Mouse (Mus musculus): ENCODE results near the gene Zbp1. TPM values are rescaled to one million over a fixed set of nuclear protein-coding genes. Genes with fewer than 3 reads are reported as not detected.

Gene Zbp1
- total and polyA plus RNA-seq, 3 experiments, result 0.47 to 1.2 (median 0.91) TPM

DNA sequence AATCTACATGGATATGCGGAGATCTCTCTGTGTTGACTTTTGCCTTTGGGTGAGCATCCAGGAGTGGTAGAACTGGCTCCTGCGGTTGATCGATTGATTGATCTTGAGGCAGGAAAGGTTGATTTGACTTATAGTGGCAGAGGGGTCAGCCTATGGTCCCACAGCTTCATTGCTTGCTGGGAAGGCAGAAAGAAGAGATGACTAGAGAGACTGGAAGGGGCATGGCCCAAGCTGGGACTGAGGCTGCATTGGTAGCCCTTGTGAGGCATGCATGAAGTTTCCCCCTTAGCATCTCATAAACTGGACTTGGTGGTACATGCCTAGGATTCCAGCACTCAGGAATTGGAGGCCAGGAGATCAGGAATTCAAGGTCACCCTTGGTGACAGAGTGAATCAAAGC lies 11.7 kb downstream of the Zbp1 start:
- H3K36me3 ChIP-seq (ENCODE audit: control insufficient read depth, insufficient read depth, low read length), result no peaks in the 10 kb centered on the region
- no peak overlapping the region for H3K9ac ChIP-seq (ENCODE audit: low read depth, low read length)
- no peak for DNase-seq
- no peaks in the 10 kb centered on the region for H3K4me1 ChIP-seq (ENCODE audit: control insufficient read depth, insufficient read depth, low read length)
- 98% methylated on average over 3 of the region's 3 CpGs for WGBS
- no peaks in the 10 kb centered on the region for H3K27me3 ChIP-seq (ENCODE audit: control insufficient read depth, insufficient read depth, low read length)
- intact Hi-C loops (cut with DNase I), result no loop called here
- no peaks in the 10 kb centered on the region for H3K79me2 ChIP-seq (replicated peaks; ENCODE audit: control insufficient read depth, insufficient read depth, low read length)
- TF ChIP-seq EP300 (IDR thresholded peaks at IDR 0.05; ENCODE audit: insufficient read depth, low read depth, low read length) (no peak), CTCF (IDR thresholded peaks at IDR 0.05) (no peak), POLR2A (IDR thresholded peaks at IDR 0.05; ENCODE audit: insufficient read depth, low read depth, low read length) (no peak)
- H3K27ac ChIP-seq, result no peak overlapping the region
- no peak overlapping the region for H3K4me3 ChIP-seq

DNA sequence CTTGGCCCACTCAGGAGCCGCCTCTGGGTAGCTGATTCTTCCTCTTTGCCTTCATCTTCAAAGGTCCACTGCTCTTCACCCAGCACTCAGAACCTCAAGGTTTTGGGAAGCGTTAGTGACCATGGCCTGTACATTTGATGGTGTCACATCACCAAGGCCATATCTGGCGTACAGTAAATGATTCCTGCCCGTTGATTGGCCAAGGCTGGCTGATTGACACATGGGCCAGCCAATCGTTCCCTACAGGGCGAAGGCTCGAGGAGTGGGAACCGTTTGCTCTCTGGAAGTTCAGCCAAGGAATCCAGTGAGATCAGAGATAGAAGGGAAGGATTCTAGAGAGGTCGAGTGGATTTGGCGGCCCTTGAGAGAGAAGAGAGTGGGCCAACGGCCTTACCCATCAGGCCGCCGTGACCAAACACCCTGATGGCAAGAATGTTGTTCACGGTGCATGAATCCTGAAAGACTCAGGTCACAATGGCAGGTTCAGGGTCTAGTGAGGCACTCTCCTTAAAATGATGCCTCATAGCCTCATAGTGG lies 13.1 kb downstream of the Zbp1 start:
- TF ChIP-seq EP300 (IDR thresholded peaks at IDR 0.05; ENCODE audit: insufficient read depth, low read depth, low read length), result no peak
- TF ChIP-seq POLR2A (IDR thresholded peaks at IDR 0.05; ENCODE audit: insufficient read depth, low read depth, low read length), result no peak
- TF ChIP-seq CTCF (IDR thresholded peaks at IDR 0.05), result no peak
- no peaks in the 10 kb centered on the region for H3K79me2 ChIP-seq (replicated peaks; ENCODE audit: control insufficient read depth, insufficient read depth, low read length)
- DNase-seq, result no peak
- 90% methylated on average over 14 of the region's 14 CpGs for WGBS
- H3K4me1 ChIP-seq (ENCODE audit: control insufficient read depth, insufficient read depth, low read length), result no peaks in the 10 kb centered on the region
- H3K4me3 ChIP-seq, result no peak overlapping the region
- intact Hi-C loops (cut with DNase I), result no loop called here
- H3K27ac ChIP-seq, result no peak overlapping the region
- no peaks in the 10 kb centered on the region for H3K27me3 ChIP-seq (ENCODE audit: control insufficient read depth, insufficient read depth, low read length)
- H3K9ac ChIP-seq (ENCODE audit: low read depth, low read length), result no peak overlapping the region
- no peaks in the 10 kb centered on the region for H3K36me3 ChIP-seq (ENCODE audit: control insufficient read depth, insufficient read depth, low read length)

- Histone ChIP-seq H3K4me1 (ENCODE audit: control insufficient read depth, insufficient read depth, low read length) (no peaks in the 10 kb centered on the region), H3K27ac (no peak overlapping the region), H3K36me3 (ENCODE audit: control insufficient read depth, insufficient read depth, low read length) (no peaks in the 10 kb centered on the region), H3K4me3 (no peak overlapping the region), H3K79me2 (replicated peaks; ENCODE audit: control insufficient read depth, insufficient read depth, low read length) (no peaks in the 10 kb centered on the region), H3K27me3 (ENCODE audit: control insufficient read depth, insufficient read depth, low read length) (no peaks in the 10 kb centered on the region), H3K9ac (ENCODE audit: low read depth, low read length) (no peak overlapping the region)
- TF ChIP-seq POLR2A (IDR thresholded peaks at IDR 0.05; ENCODE audit: insufficient read depth, low read depth, low read length), result no peak
- 68% methylated on average over 4 of the region's 4 CpGs for WGBS
- intact Hi-C loops (cut with DNase I), result no loop called here
- no peak for DNase-seq
Measured at GRCm38 (mm10) chr2:173204671-173205070, 14.1 kb downstream of the Zbp1 start.

DNA sequence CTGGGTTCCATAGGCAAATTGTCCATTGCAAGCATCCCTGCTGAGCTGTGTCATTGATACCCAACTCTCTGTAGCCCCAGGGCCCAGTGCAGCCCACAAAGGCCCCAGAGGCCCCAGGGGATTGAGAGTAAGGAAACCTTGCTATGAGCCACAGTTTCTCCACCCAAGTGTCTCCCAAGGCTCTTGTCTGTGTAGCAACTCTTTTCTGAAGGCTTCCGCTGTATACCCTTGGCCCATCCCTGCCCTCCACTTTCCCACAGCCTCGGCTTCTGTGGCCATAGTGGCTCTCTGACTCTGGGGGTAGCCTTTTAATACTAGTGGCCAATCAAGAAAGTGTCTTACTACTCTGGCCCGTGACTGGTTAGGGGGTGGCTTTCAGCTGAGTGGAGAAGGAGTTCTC lies 15.0 kb downstream of the Zbp1 start:
- Histone ChIP-seq H3K4me1 (ENCODE audit: control insufficient read depth, insufficient read depth, low read length) (no peaks in the 10 kb centered on the region), H3K79me2 (replicated peaks; ENCODE audit: control insufficient read depth, insufficient read depth, low read length) (no peaks in the 10 kb centered on the region), H3K27ac (no peak overlapping the region), H3K27me3 (ENCODE audit: control insufficient read depth, insufficient read depth, low read length) (no peaks in the 10 kb centered on the region), H3K4me3 (no peak overlapping the region), H3K9ac (ENCODE audit: low read depth, low read length) (no peak overlapping the region), H3K36me3 (ENCODE audit: control insufficient read depth, insufficient read depth, low read length) (no peaks in the 10 kb centered on the region)
- intact Hi-C loops (cut with DNase I), result no loop called here
- TF ChIP-seq EP300 (IDR thresholded peaks at IDR 0.05; ENCODE audit: insufficient read depth, low read depth, low read length) (no peak), POLR2A (IDR thresholded peaks at IDR 0.05; ENCODE audit: insufficient read depth, low read depth, low read length) (no peak), CTCF (IDR thresholded peaks at IDR 0.05) (no peak)
- WGBS, result 78% methylated on average over 3 of the region's 3 CpGs
- DNase-seq, result peak in 1 of 2 experiments; percentile 10

GRCm38 (mm10) chr2:173202924-173203689 lies 15.6 kb downstream of the Zbp1 start:
- no peaks in the 10 kb centered on the region for H3K27me3 ChIP-seq (ENCODE audit: control insufficient read depth, insufficient read depth, low read length)
- no peaks in the 10 kb centered on the region for H3K36me3 ChIP-seq (ENCODE audit: control insufficient read depth, insufficient read depth, low read length)
- DNase-seq, result no peak
- no peak overlapping the region for H3K27ac ChIP-seq
- H3K79me2 ChIP-seq (replicated peaks; ENCODE audit: control insufficient read depth, insufficient read depth, low read length), result no peaks in the 10 kb centered on the region
- no peaks in the 10 kb centered on the region for H3K4me1 ChIP-seq (ENCODE audit: control insufficient read depth, insufficient read depth, low read length)
- no peak overlapping the region for H3K4me3 ChIP-seq
- no peak overlapping the region for H3K9ac ChIP-seq (ENCODE audit: low read depth, low read length)
- intact Hi-C loops (cut with DNase I), result no loop called here
- TF ChIP-seq CTCF (IDR thresholded peaks at IDR 0.05) (no peak), EP300 (IDR thresholded peaks at IDR 0.05; ENCODE audit: insufficient read depth, low read depth, low read length) (no peak), POLR2A (IDR thresholded peaks at IDR 0.05; ENCODE audit: insufficient read depth, low read depth, low read length) (no peak)
- WGBS, result 90% methylated on average over 19 of the region's 19 CpGs

GRCm38 (mm10) chr2:173194796-173195195 lies 23.9 kb downstream of the Zbp1 start:
- Histone ChIP-seq H3K36me3 (ENCODE audit: control insufficient read depth, insufficient read depth, low read length) (no peaks in the 10 kb centered on the region), H3K27ac (no peak overlapping the region), H3K9ac (ENCODE audit: low read depth, low read length) (no peak overlapping the region), H3K27me3 (ENCODE audit: control insufficient read depth, insufficient read depth, low read length) (no peaks in the 10 kb centered on the region), H3K79me2 (replicated peaks; ENCODE audit: control insufficient read depth, insufficient read depth, low read length) (no peaks in the 10 kb centered on the region), H3K4me3 (no peak overlapping the region), H3K4me1 (ENCODE audit: control insufficient read depth, insufficient read depth, low read length) (no peaks in the 10 kb centered on the region)
- TF ChIP-seq CTCF (IDR thresholded peaks at IDR 0.05) (no peak), EP300 (IDR thresholded peaks at IDR 0.05; ENCODE audit: insufficient read depth, low read depth, low read length) (no peak), POLR2A (IDR thresholded peaks at IDR 0.05; ENCODE audit: insufficient read depth, low read depth, low read length) (no peak)
- no peak for DNase-seq
- 82% methylated on average over 4 of the region's 4 CpGs for WGBS
- intact Hi-C loops (cut with DNase I), result no loop called here
